Mouse (Mus musculus): ENCODE measurements around the gene Vmn1r79. TPM values are rescaled to one million over a fixed set of nuclear protein-coding genes. Genes with fewer than 3 reads are reported as not detected.
"Not testable (repeated sequence)": the region's sequence is repeated elsewhere in the genome, so short reads cannot be mapped to it uniquely, and the experiment has no call there.

The Vmn1r79 gene
- not detected for total RNA-seq (2021)
- long read RNA-seq, experiment 1: 0 reads
- long read RNA-seq, experiment 2: 0 reads

DNA sequence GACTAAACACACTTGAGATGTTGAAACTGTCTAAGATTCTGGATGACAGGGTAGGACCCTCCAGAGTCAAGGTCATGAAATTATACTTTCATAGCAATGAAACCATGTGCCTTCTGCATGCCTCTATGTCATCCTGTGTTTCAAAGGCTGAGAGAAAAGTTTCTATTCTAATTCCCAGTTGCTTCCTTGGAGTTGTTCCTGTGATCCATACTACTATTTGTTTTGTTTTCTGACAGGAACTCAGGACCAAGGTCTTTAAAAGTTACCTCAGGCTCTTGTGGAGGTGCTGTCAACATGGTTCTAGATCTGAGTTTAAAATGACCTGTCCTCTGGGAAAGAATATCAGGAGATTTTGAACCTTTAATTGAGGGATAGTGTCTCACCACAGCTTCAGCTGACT lies at the start of gene Vmn1r79:
Gene Vmn1r79, plus strand, starts transcription at position 301 of the 400 bp plus-strand sequence.
- DNase-seq: not testable (repeated sequence)

DNA sequence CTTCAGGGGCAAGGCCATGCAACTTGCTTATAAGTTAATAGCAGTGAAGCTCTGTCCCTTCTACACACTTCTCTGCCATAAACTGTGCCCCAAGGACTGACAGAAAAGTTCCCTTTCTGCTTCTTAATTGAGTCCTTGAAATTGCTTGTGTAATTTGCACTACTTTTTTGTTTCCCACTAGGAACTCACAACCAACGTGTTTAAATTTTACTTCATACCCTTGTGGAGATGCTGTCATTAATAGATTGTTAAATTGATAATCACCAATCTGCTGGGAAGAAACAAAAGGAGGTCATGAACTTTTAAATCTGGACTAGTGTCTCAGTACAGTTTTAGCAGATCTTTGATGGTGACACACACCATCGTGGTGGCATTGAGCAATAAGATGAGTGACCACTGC lies 21.1 kb upstream of the Vmn1r79 start, which contains the start of gene Vmn1r78:
Gene Vmn1r78, plus strand, starts transcription at position 301 of the 400 bp plus-strand sequence.
- DNase-seq: no peak

DNA sequence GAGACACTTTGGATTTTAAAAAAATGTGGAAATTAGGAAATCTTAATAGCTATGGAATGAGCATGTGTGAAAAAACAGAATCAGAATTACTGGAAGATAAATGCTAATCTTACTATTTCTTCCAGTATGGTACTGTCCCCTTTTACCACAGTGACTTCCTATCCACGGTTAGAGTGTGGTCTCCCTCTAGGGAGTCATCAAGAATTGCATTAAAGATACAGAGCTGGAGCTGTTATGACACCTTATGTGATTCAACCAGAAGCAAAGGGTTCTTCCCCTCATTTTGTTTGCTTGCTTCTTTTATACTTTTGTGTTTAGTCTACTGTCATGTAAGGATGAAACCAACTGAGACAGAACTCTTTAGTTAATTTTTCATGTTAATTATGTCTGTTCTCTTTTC lies 14.6 kb upstream of the Vmn1r79 start:
- not testable (repeated sequence) for DNase-seq

DNA sequence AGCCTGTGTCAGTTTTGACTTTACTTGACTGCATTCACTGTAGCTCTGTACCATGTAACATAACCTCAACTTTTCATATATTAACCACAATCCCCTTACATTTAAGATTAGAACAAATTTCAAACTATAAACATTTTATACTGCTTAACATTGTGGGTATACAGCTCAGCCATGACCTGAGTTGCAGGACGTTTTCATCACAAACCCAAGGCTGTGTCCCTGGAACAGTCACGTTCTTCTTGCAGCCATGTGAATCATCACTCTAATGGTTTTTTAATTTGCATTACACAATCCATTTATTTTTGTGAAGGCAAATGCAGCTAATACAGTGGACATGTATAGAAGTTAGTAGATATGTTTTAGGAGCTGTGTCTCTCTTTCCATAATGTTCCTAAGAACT lies 1.8 kb downstream of the Vmn1r79 start:
- DNase-seq: not testable (repeated sequence)

DNA sequence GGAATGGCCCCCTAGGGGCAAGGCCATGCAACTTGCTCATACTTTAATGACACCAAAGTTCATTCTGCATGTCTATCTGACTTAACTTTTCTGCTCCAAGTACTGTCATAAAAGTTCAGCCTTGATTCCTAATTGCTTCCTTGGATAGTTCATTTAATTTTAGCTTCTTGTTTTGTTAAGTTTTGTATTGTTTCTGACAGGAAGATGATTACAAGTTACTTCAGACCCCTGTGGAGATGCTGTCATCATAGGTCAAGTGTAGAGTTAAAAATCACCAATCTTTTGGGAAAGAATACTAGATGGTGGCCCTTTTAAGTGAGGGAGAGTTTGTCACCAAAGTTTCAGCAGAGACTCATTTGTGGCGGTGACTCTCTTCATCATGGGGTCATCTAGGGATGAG lies 17.9 kb downstream of the Vmn1r79 start, which contains the start of gene Vmn1r80:
Gene Vmn1r80, plus strand, starts transcription at position 301 of the 400 bp plus-strand sequence.
- no peak for DNase-seq

DNA sequence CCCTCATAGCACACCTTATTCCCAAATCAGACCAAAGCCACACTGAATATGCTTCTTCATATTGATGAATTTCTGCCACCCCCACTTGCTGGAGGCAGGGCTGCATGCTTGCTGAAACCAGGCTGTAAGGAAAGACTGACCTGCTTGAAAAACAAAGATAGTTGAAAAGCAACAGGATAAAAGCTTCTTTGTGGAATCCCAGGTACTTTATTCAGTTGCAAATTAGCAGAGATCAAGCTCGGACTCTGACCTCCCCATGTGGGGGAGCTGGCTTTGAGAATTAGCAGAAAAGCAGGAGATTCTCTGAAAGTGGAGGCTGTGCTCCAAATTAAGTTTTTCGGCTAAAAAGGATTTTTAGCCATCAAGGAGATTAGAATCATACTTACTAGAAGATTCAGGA lies 33.1 kb downstream of the Vmn1r79 start:
- no peak for DNase-seq

Other genes with a start within 250 kb of the Vmn1r79 start
- not detected for gene Vmn1r76, start 233.1 kb upstream of the Vmn1r79 start, total RNA-seq (2021)
- gene Vmn1r77, start 134.5 kb upstream of the Vmn1r79 start, total RNA-seq (2021): not detected
- not detected for gene Vmn1r78, start 21.0 kb upstream of the Vmn1r79 start, total RNA-seq (2021)
- not detected for gene Vmn1r80, start 18.0 kb downstream of the Vmn1r79 start, total RNA-seq (2021)
- not detected for gene Vmn1r81, start 97.0 kb downstream of the Vmn1r79 start, total RNA-seq (2021)
- not detected for gene Vmn1r82, start 129.2 kb downstream of the Vmn1r79 start, total RNA-seq (2021)
- not detected for gene Vmn1r83, start 158.2 kb downstream of the Vmn1r79 start, total RNA-seq (2021)
- gene Vmn1r84, start 198.0 kb downstream of the Vmn1r79 start, total RNA-seq (2021): not detected